Mouse (Mus musculus): ENCODE results near the gene Lurap1l. TPM values are rescaled to one million over a fixed set of nuclear protein-coding genes. Genes with fewer than 3 reads are reported as not detected.

Lurap1l gene
- polyA plus RNA-seq, 1 experiment from 2014 or later = 19.7 TPM

- TF ChIP-seq CTCF (IDR thresholded peaks at IDR 0.05; ENCODE audit: low read depth) (no peak), EP300 (IDR thresholded peaks at IDR 0.05; ENCODE audit: low read depth) (no peak)
- Histone ChIP-seq H3K36me3 (replicated peaks; ENCODE audit: insufficient read depth, low read length) (no peaks in the 10 kb centered on the region), H3K4me1 (ENCODE audit: insufficient read depth) (0 out of 2 replicates have a peak, but pooled peaks cover 4% of the 10 kb centered on the region), H3K27ac (ENCODE audit: low read depth) (no peak overlapping the region; the same call in 1 of the 2 replicates), H3K4me3 (ENCODE audit: low read depth, low read length) (no peak overlapping the region), H3K9me3 (ENCODE audit: low read length) (no peaks in the 10 kb centered on the region), H3K27me3 (ENCODE audit: insufficient read depth, low read length) (no peaks in the 10 kb centered on the region), H3K9ac (replicated peaks) (no peak overlapping the region), H3K4me2 (ENCODE audit: low read depth, low read length) (no peak overlapping the region)
- ATAC-seq (no peak), DNase-seq (no peak)
- 71% methylated on average over 1 of the region's 1 CpGs for WGBS (ENCODE audit: insufficient replicate concordance)
These were observed 8.9 kb downstream of the Lurap1l start for GRCm38 (mm10) chr4:80919217-80919867.

GRCm38 (mm10) chr4:80921646-80922489, 11.4 kb downstream of the Lurap1l start:
- 61% methylated on average over 4 of the region's 4 CpGs for WGBS (ENCODE audit: insufficient replicate concordance)

GRCm38 (mm10) chr4:80922654-80923053, 12.2 kb downstream of the Lurap1l start:
- no peak overlapping the region for H3K9ac ChIP-seq (replicated peaks)
- DNase-seq (no peak), ATAC-seq (peak; percentile 70)
- H3K36me3 ChIP-seq (replicated peaks; ENCODE audit: insufficient read depth, low read length) = no peaks in the 10 kb centered on the region
- H3K9me3 ChIP-seq (ENCODE audit: low read length) = no peaks in the 10 kb centered on the region
- H3K4me1 ChIP-seq (ENCODE audit: insufficient read depth) = 0 out of 2 replicates have a peak, but pooled peaks cover 4% of the 10 kb centered on the region
- H3K27ac ChIP-seq (ENCODE audit: low read depth) = peak overlapping the region; percentile 87
- TF ChIP-seq EP300 (IDR thresholded peaks at IDR 0.05; ENCODE audit: low read depth) (no peak), CTCF (IDR thresholded peaks at IDR 0.05; ENCODE audit: low read depth) (no peak)
- no peak overlapping the region for H3K4me2 ChIP-seq (ENCODE audit: low read depth, low read length)
- WGBS (ENCODE audit: insufficient replicate concordance) = 67% methylated on average over 2 of the region's 2 CpGs
- H3K27me3 ChIP-seq (ENCODE audit: insufficient read depth, low read length) = no peaks in the 10 kb centered on the region
- no peak overlapping the region for H3K4me3 ChIP-seq (ENCODE audit: low read depth, low read length)

More at GRCm38 (mm10) chr4:80921646-80922489, 11.4 kb downstream of the Lurap1l start:
- ATAC-seq = peak; percentile 82
- no peaks in the 10 kb centered on the region for H3K9me3 ChIP-seq (ENCODE audit: low read length)
- no peak overlapping the region for H3K4me2 ChIP-seq (ENCODE audit: low read depth, low read length)
- H3K27me3 ChIP-seq (ENCODE audit: insufficient read depth, low read length) = no peaks in the 10 kb centered on the region
- TF ChIP-seq EP300 (IDR thresholded peaks at IDR 0.05; ENCODE audit: low read depth) (peak; percentile 50), CTCF (IDR thresholded peaks at IDR 0.05; ENCODE audit: low read depth) (no peak)
- DNase-seq = no peak
- no peaks in the 10 kb centered on the region for H3K36me3 ChIP-seq (replicated peaks; ENCODE audit: insufficient read depth, low read length)
- peak overlapping the region; percentile 87 for H3K27ac ChIP-seq (ENCODE audit: low read depth)
- no peak overlapping the region for H3K4me3 ChIP-seq (ENCODE audit: low read depth, low read length)
- H3K9ac ChIP-seq (replicated peaks) = no peak overlapping the region
- H3K4me1 ChIP-seq (ENCODE audit: insufficient read depth) = 0 out of 2 replicates have a peak, but pooled peaks cover 4% of the 10 kb centered on the region

- no peaks in the 10 kb centered on the region for H3K9me3 ChIP-seq (ENCODE audit: low read length)
- H3K4me2 ChIP-seq (ENCODE audit: low read depth, low read length) = no peak overlapping the region
- H3K4me3 ChIP-seq (ENCODE audit: low read depth, low read length) = no peak overlapping the region
- TF ChIP-seq EP300 (IDR thresholded peaks at IDR 0.05; ENCODE audit: low read depth) (no peak), CTCF (IDR thresholded peaks at IDR 0.05; ENCODE audit: low read depth) (no peak)
- H3K36me3 ChIP-seq (replicated peaks; ENCODE audit: insufficient read depth, low read length) = no peaks in the 10 kb centered on the region
- ATAC-seq (no peak), DNase-seq (no peak)
- H3K9ac ChIP-seq (replicated peaks) = no peak overlapping the region
- H3K27me3 ChIP-seq (ENCODE audit: insufficient read depth, low read length) = no peaks in the 10 kb centered on the region
- H3K4me1 ChIP-seq (ENCODE audit: insufficient read depth) = 0 out of 2 replicates have a peak, but pooled peaks cover 4% of the 10 kb centered on the region
- H3K27ac ChIP-seq (ENCODE audit: low read depth) = no peak overlapping the region
- WGBS (ENCODE audit: insufficient replicate concordance) = 59% methylated on average over 4 of the region's 4 CpGs
These were observed 14.4 kb downstream of the Lurap1l start for GRCm38 (mm10) chr4:80924815-80925214.

GRCm38 (mm10) chr4:80925752-80926519, 15.5 kb downstream of the Lurap1l start:
- Histone ChIP-seq H3K27ac (ENCODE audit: low read depth) (no peak overlapping the region), H3K4me2 (ENCODE audit: low read depth, low read length) (no peak overlapping the region), H3K9ac (replicated peaks) (no peak overlapping the region), H3K4me1 (ENCODE audit: insufficient read depth) (0 out of 2 replicates have a peak, but pooled peaks cover 4% of the 10 kb centered on the region), H3K36me3 (replicated peaks; ENCODE audit: insufficient read depth, low read length) (no peaks in the 10 kb centered on the region), H3K9me3 (ENCODE audit: low read length) (no peaks in the 10 kb centered on the region), H3K27me3 (ENCODE audit: insufficient read depth, low read length) (no peaks in the 10 kb centered on the region), H3K4me3 (ENCODE audit: low read depth, low read length) (no peak overlapping the region)
- TF ChIP-seq CTCF (IDR thresholded peaks at IDR 0.05; ENCODE audit: low read depth) = no peak
- no peak for TF ChIP-seq EP300 (IDR thresholded peaks at IDR 0.05; ENCODE audit: low read depth)
- WGBS (ENCODE audit: insufficient replicate concordance) = 86% methylated on average over 6 of the region's 6 CpGs
- no peak for ATAC-seq
- no peak for DNase-seq

Measured in liver, postnatal 0 days (tissue).